Mouse (Mus musculus) MEL (cell line): ENCODE measurements around the gene Triml2. TPM values are rescaled to one million over a fixed set of nuclear protein-coding genes. Genes with fewer than 3 reads are reported as not detected.

Experiments
- DNase-seq: peaks from one replicate; pipeline ENCODE4 v3.0.0; 2011; ENCODE audit warnings: low read depth, low spot score
- H3K27ac ChIP-seq: 2 replicates; pipeline ENCODE4 v1.5.1; 2012; ENCODE audit warnings: low read depth, mild to moderate bottlenecking, control low read depth, low read length, moderate library complexity; ENCODE audit not compliant: control insufficient read depth
- H3K27me3 ChIP-seq, 2 experiments: fragments of 150-350 bp in 1 of 2; sonication (generic) in 1 of 2; 2 replicates each; pipeline ENCODE4 v1.6.1; 2012; ENCODE audit warnings: low read length in 2 of 2, mild to moderate bottlenecking in 2 of 2, improper control_type of control experiment in 1 of 2, moderate library complexity in 1 of 2; ENCODE audit not compliant: insufficient read depth in 2 of 2, control insufficient read depth in 1 of 2
- H3K36me3 ChIP-seq, 2 experiments: 2 replicates each; pipeline ENCODE4 v1.6.1; 2012 to 2014; ENCODE audit warnings: low read length in 2 of 2, improper control_type of control experiment in 1 of 2, inconsistent platforms in 1 of 2, mild to moderate bottlenecking in 1 of 2; ENCODE audit not compliant: insufficient read depth in 2 of 2, control insufficient read depth in 1 of 2
- H3K4me1 ChIP-seq, 2 experiments: fragments of 150-350 bp in 1 of 2; sonication (generic) in 1 of 2; 2 replicates each; pipeline ENCODE4 v1.6.1; 2012; ENCODE audit warnings: low read length in 2 of 2, improper control_type of control experiment in 1 of 2, mild to moderate bottlenecking in 1 of 2; ENCODE audit not compliant: insufficient read depth in 2 of 2, control insufficient read depth in 1 of 2
- H3K4me3 ChIP-seq, 2 experiments: fragments of 150-350 bp in 1 of 2; sonication (generic) in 1 of 2; 2 replicates each; pipeline ENCODE4 v1.5.1; 2012; ENCODE audit warnings: low read depth in 2 of 2, low read length in 2 of 2, mild to moderate bottlenecking in 2 of 2, moderate library complexity in 2 of 2, control low read depth in 1 of 2, improper control_type of control experiment in 1 of 2; ENCODE audit not compliant: control insufficient read depth in 1 of 2, insufficient read depth in 1 of 2
- H3K79me2 ChIP-seq: 2 replicates; pipeline ENCODE4 v1.6.1; 2012; ENCODE audit warnings: mild to moderate bottlenecking, low read length, moderate library complexity; ENCODE audit not compliant: control insufficient read depth, poor library complexity, insufficient read depth
- H3K9ac ChIP-seq: 2 replicates; pipeline ENCODE4 v1.6.1; 2012; ENCODE audit warnings: low read depth, mild to moderate bottlenecking, control low read depth, low read length, moderate library complexity; ENCODE audit not compliant: control insufficient read depth, poor library complexity, severe bottlenecking
- H3K9me3 ChIP-seq: fragments of 150-350 bp; sonication (generic); replicated peaks from 2 replicates; pipeline ENCODE4 v1.6.1; 2012; ENCODE audit warnings: mild to moderate bottlenecking, low read length, improper control_type of control experiment, moderate library complexity; ENCODE audit not compliant: insufficient read depth
- BHLHE40 ChIP-seq: IDR thresholded peaks from 2 replicates; pipeline ENCODE4 v1.6.1; 2012; ENCODE audit warnings: low read depth, mild to moderate bottlenecking, inconsistent platforms, low read length, improper control_type of control experiment, borderline replicate concordance
- CHD2 ChIP-seq: IDR thresholded peaks from 2 replicates; pipeline ENCODE4 v1.6.1; 2011; ENCODE audit warnings: low read length, improper control_type of control experiment
- CTCF ChIP-seq, 3 experiments: IDR thresholded peaks in 2 of 3; conservative IDR thresholded peaks in 1 of 3; 2 replicates each; pipeline ENCODE4 v1.5.1; 2011 to 2012; ENCODE audit warnings: low read length in 3 of 3, low read depth in 2 of 3, mild to moderate bottlenecking in 2 of 3, improper control_type of control experiment in 1 of 3, inconsistent platforms in 1 of 3, mixed read lengths in 1 of 3, moderate library complexity in 1 of 3; ENCODE audit not compliant: control insufficient read depth in 1 of 3, insufficient read depth in 1 of 3, poor library complexity in 1 of 3, severe bottlenecking in 1 of 3
- E2F4 ChIP-seq: IDR thresholded peaks from 2 replicates; pipeline ENCODE4 v1.6.1; 2011; ENCODE audit warnings: low read depth, low read length, improper control_type of control experiment, borderline replicate concordance
- MAZ ChIP-seq: IDR thresholded peaks from 2 replicates; pipeline ENCODE4 v1.6.1; 2012; ENCODE audit warnings: low read depth, mild to moderate bottlenecking, inconsistent platforms, low read length, improper control_type of control experiment
- MYB ChIP-seq: IDR thresholded peaks from 2 replicates; pipeline ENCODE4 v1.6.1; 2011; ENCODE audit warnings: mild to moderate bottlenecking, low read depth, low read length, improper control_type of control experiment
- MYC ChIP-seq: IDR thresholded peaks from 2 replicates; pipeline ENCODE4 v1.6.1; 2011; ENCODE audit warnings: low read depth, mild to moderate bottlenecking, low read length, improper control_type of control experiment, moderate library complexity
- POLR2A ChIP-seq, 2 experiments: IDR thresholded peaks; 2 replicates each; pipeline ENCODE4 v1.6.1; 2011 to 2012; ENCODE audit warnings: low read length in 2 of 2, mild to moderate bottlenecking in 2 of 2, control low read depth in 1 of 2, improper control_type of control experiment in 1 of 2, low read depth in 1 of 2, moderate library complexity in 1 of 2; ENCODE audit not compliant: control insufficient read depth in 1 of 2, insufficient read depth in 1 of 2, poor library complexity in 1 of 2
- POLR2AphosphoS2 ChIP-seq: IDR thresholded peaks from 2 replicates; pipeline ENCODE4 v1.6.1; 2011; ENCODE audit warnings: low read length, improper control_type of control experiment
- UBTF ChIP-seq: IDR thresholded peaks from 2 replicates; pipeline ENCODE4 v1.6.1; 2012; ENCODE audit warnings: low read depth, mild to moderate bottlenecking, inconsistent platforms, low read length, improper control_type of control experiment, moderate library complexity, borderline replicate concordance; ENCODE audit not compliant: insufficient read depth
- USF1 ChIP-seq: IDR thresholded peaks from 2 replicates; pipeline ENCODE4 v1.6.1; 2014; ENCODE audit warnings: low read depth, mild to moderate bottlenecking, inconsistent platforms, low read length, improper control_type of control experiment, moderate library complexity
- USF2 ChIP-seq, 2 experiments: IDR thresholded peaks; 2 replicates each; pipeline ENCODE4 v1.6.1; 2011 to 2012; ENCODE audit warnings: improper control_type of control experiment in 2 of 2, low read length in 2 of 2, borderline replicate concordance in 1 of 2, inconsistent platforms in 1 of 2, low read depth in 1 of 2, mild to moderate bottlenecking in 1 of 2; ENCODE audit not compliant: insufficient read depth in 1 of 2
- ZNF384 ChIP-seq: IDR thresholded peaks from 2 replicates; pipeline ENCODE4 v1.6.1; 2012; ENCODE audit warnings: low read depth, mild to moderate bottlenecking, inconsistent platforms, low read length, improper control_type of control experiment
- polyA plus RNA-seq, 2 experiments: library from polyadenylated mRNA; stranded (reverse) in 1 of 2; unstranded in 1 of 2; fragments of >175 nt in 1 of 2; fragments of >200 nt in 1 of 2; gene quantifications; 2 replicates each; pipeline versions ENCODE4 v1.2.1 to v1.2.4; 2012; ENCODE audit warnings: low replicate concordance in 2 of 2, low read depth in 1 of 2; ENCODE audit not compliant: insufficient read length in 2 of 2, insufficient read depth in 1 of 2, missing spikeins in 1 of 2
- total RNA-seq: library from RNA; depleted of rRNA; stranded (reverse); fragments of 300-350 nt; gene quantifications from 2 replicates; pipeline ENCODE4 v1.2.3, GENCODE M21; 2012

Triml2 gene
- total and polyA plus RNA-seq, 3 experiments: not detected

- H3K9me3 ChIP-seq: no peaks in the 10 kb centered on the region
- H3K79me2 ChIP-seq: no peaks in the 10 kb centered on the region
- H3K4me3 ChIP-seq: no peak overlapping the region
- no peaks in the 10 kb centered on the region for H3K27me3 ChIP-seq
- H3K27ac ChIP-seq: no peak overlapping the region
- H3K9ac ChIP-seq: no peak overlapping the region
- DNase-seq: no peak
- no peaks in the 10 kb centered on the region for H3K36me3 ChIP-seq
- TF ChIP-seq USF1: no peak
- TF ChIP-seq CHD2: no peak
- TF ChIP-seq MYB: no peak
- TF ChIP-seq POLR2A (IDR thresholded peaks at IDR 0.05; ENCODE audit: control insufficient read depth in 1 of 2, insufficient read depth in 1 of 2, low read depth in 1 of 2, low read length in 2 of 2, poor library complexity in 1 of 2): no peak
- no peak for TF ChIP-seq ZNF384
- TF ChIP-seq E2F4: no peak
- no peak for TF ChIP-seq POLR2AphosphoS2
- TF ChIP-seq USF2 (IDR thresholded peaks at IDR 0.05; ENCODE audit: borderline replicate concordance in 1 of 2, insufficient read depth in 1 of 2, low read depth in 1 of 2, low read length in 2 of 2): no peak
- no peak for TF ChIP-seq MYC
- TF ChIP-seq MAZ: no peak
- H3K4me1 ChIP-seq: no peaks in the 10 kb centered on the region
Measured at GRCm38 (mm10) chr8:43169249-43169755, 11.0 kb upstream of the Triml2 start.

- Histone ChIP-seq H3K4me3 (no peak overlapping the region), H3K36me3 (no peaks in the 10 kb centered on the region), H3K27me3 (no peaks in the 10 kb centered on the region), H3K4me1 (no peaks in the 10 kb centered on the region), H3K9ac (no peak overlapping the region), H3K9me3 (no peaks in the 10 kb centered on the region), H3K79me2 (no peaks in the 10 kb centered on the region), H3K27ac (no peak overlapping the region)
- DNase-seq: no peak
- TF ChIP-seq CTCF (IDR thresholded peaks at IDR 0.05 in 2 of 3, conservative IDR thresholded peaks at IDR 0.05 in 1 of 3; ENCODE audit: control insufficient read depth in 1 of 3, insufficient read depth in 1 of 3, low read depth in 2 of 3, low read length in 3 of 3, poor library complexity in 1 of 3, severe bottlenecking in 1 of 3): no peak
- no peak for TF ChIP-seq USF2 (IDR thresholded peaks at IDR 0.05; ENCODE audit: borderline replicate concordance in 1 of 2, insufficient read depth in 1 of 2, low read depth in 1 of 2, low read length in 2 of 2)
Measured at GRCm38 (mm10) chr8:43176766-43177486, 3.4 kb upstream of the Triml2 start.

GRCm38 (mm10) chr8:43178263-43178662 is 2.1 kb upstream of the Triml2 start:
- H3K9ac ChIP-seq: no peak overlapping the region
- no peaks in the 10 kb centered on the region for H3K27me3 ChIP-seq
- no peaks in the 10 kb centered on the region for H3K79me2 ChIP-seq
- H3K4me3 ChIP-seq: no peak overlapping the region
- H3K36me3 ChIP-seq: no peaks in the 10 kb centered on the region
- no peak overlapping the region for H3K27ac ChIP-seq
- H3K4me1 ChIP-seq: no peaks in the 10 kb centered on the region
- no peaks in the 10 kb centered on the region for H3K9me3 ChIP-seq
- DNase-seq: peak; percentile 3
- TF ChIP-seq BHLHE40: no peak
- TF ChIP-seq CHD2: no peak
- TF ChIP-seq CTCF (IDR thresholded peaks at IDR 0.05 in 2 of 3, conservative IDR thresholded peaks at IDR 0.05 in 1 of 3; ENCODE audit: control insufficient read depth in 1 of 3, insufficient read depth in 1 of 3, low read depth in 2 of 3, low read length in 3 of 3, poor library complexity in 1 of 3, severe bottlenecking in 1 of 3): peak in 2 of 3 experiments; percentile 7 to 30; a peak in 2 of 6 replicates
- TF ChIP-seq UBTF: no peak
